Mouse (Mus musculus) stomach, embryonic 16.5 days (tissue): ENCODE data around the gene Th. TPM values are rescaled to one million over a fixed set of nuclear protein-coding genes. Genes with fewer than 3 reads are reported as not detected.

Source experiments
- ATAC-seq: fragments of 200-750 bp; cut with Nextera tagmentation; 2 replicates; pipeline ENCODE4 v1.8.0; 2017; ENCODE audit warnings: moderate number of reproducible peaks, moderate TSS enrichment; ENCODE audit not compliant: insufficient read depth, low FRiP score
- H3K27ac ChIP-seq: fragments of 300-500 bp; sonication (generic); 2 replicates; pipeline ENCODE4 v1.5.1; 2014; ENCODE audit warnings: low read length
- H3K27me3 ChIP-seq: fragments of 300-500 bp; sonication (generic); 2 replicates; pipeline ENCODE4 v1.6.1; 2014; ENCODE audit warnings: low read length, control low read depth, mixed read lengths; ENCODE audit not compliant: control insufficient read depth, insufficient read depth
- H3K36me3 ChIP-seq: fragments of 300-500 bp; sonication (generic); 2 replicates; pipeline ENCODE4 v1.6.1; 2014; ENCODE audit warnings: low read length; ENCODE audit not compliant: control insufficient read depth, insufficient read depth
- H3K4me1 ChIP-seq: fragments of 300-500 bp; sonication (generic); 2 replicates; pipeline ENCODE4 v1.6.1; 2014; ENCODE audit warnings: low read length, control low read depth, mixed read lengths; ENCODE audit not compliant: control insufficient read depth, insufficient read depth
- H3K4me2 ChIP-seq: fragments of 300-500 bp; sonication (generic); 2 replicates; pipeline ENCODE4 v1.6.1; 2014; ENCODE audit warnings: low read depth, low read length, mixed read lengths
- H3K4me3 ChIP-seq: fragments of 300-500 bp; sonication (generic); replicated peaks from 2 replicates; pipeline ENCODE4 v1.5.1; 2014; ENCODE audit warnings: mild to moderate bottlenecking, low read length
- H3K9ac ChIP-seq: fragments of 300-500 bp; sonication (generic); 2 replicates; pipeline ENCODE4 v1.6.1; 2014; ENCODE audit warnings: low read length
- H3K9me3 ChIP-seq: fragments of 300-500 bp; sonication (generic); replicated peaks from 2 replicates; pipeline ENCODE4 v1.6.1; 2016; ENCODE audit warnings: low read length, control low read depth; ENCODE audit not compliant: control insufficient read depth
- WGBS: fragments of 180-500 bp; shearing (Covaris S2); extraction: QIAGEN DNeasy Blood & Tissue Kit; methylation state at CpG from one replicate; pipeline ENCODE4 v1.1.7; 2014; 5-methylcytosine and 5-hydroxymethylcytosine counted together
- polyA plus RNA-seq: library from polyadenylated mRNA; unstranded; fragments of >200 nt; fragmentation: Nextera tagmentation; extraction: Ambion mirVana; gene quantifications from 2 replicates; pipeline ENCODE4 v1.2.1, GENCODE M21; 2015

The Th gene
- polyA plus RNA-seq, 1 experiment from 2014 or later: 3.0 TPM

- Histone ChIP-seq H3K9ac (no peak overlapping the region), H3K4me3 (no peak overlapping the region), H3K9me3 (no peaks in the 10 kb centered on the region), H3K36me3 (no peaks in the 10 kb centered on the region), H3K27me3 (no peaks in the 10 kb centered on the region), H3K4me1 (no peaks in the 10 kb centered on the region), H3K4me2 (no peak overlapping the region), H3K27ac (no peak overlapping the region)
- no peak for ATAC-seq
Observed at GRCm38 (mm10) chr7:142937631-142938030, 6.7 kb upstream of the Th start.

GRCm38 (mm10) chr7:142935708-142936107 is 4.8 kb upstream of the Th start:
- no peak overlapping the region for H3K4me3 ChIP-seq
- H3K9me3 ChIP-seq: no peaks in the 10 kb centered on the region
- no peak overlapping the region for H3K9ac ChIP-seq
- no peak overlapping the region for H3K4me2 ChIP-seq
- peaks cover 3% of the 10 kb centered on the region; the same call in 1 of the 2 replicates for H3K4me1 ChIP-seq
- ATAC-seq: peak; percentile 51; the same call in 1 of the 2 replicates
- 70% methylated on average over 14 of the region's 14 CpGs for WGBS
- no peak overlapping the region for H3K27ac ChIP-seq
- H3K27me3 ChIP-seq: no peaks in the 10 kb centered on the region
- H3K36me3 ChIP-seq: no peaks in the 10 kb centered on the region

DNA sequence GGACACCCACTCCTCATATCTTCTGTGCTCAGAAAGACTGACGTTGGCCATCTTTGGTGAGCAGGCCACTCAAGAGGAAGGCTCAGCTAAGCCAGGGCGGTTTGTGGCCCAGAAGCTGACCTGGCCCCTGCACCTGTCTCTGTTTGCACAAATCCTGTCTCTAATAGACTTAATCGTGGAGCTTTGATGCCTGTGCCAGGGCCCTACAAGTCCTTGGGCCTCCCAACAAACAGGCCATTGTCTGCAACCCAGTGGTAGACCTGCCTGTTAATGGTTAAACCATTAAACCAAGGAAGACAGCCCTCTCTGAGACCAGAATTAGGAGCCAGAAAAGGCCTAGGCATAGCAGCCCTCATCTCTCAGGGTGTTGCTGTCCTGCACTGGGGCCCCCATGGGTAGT is 1.5 kb upstream of the Th start:
- ATAC-seq: peak; percentile 62
- H3K4me2 ChIP-seq: no peak overlapping the region
- H3K9ac ChIP-seq: no peak overlapping the region
- H3K36me3 ChIP-seq: no peaks in the 10 kb centered on the region
- H3K9me3 ChIP-seq: no peaks in the 10 kb centered on the region
- H3K4me1 ChIP-seq: peaks cover 3% of the 10 kb centered on the region; the same call in 1 of the 2 replicates
- H3K4me3 ChIP-seq: no peak overlapping the region
- 47% methylated on average over 3 of the region's 3 CpGs for WGBS
- peak overlapping the region; percentile 61; the same call in 1 of the 2 replicates for H3K27ac ChIP-seq
- H3K27me3 ChIP-seq: no peaks in the 10 kb centered on the region

GRCm38 (mm10) chr7:142929516-142929915 is 1.4 kb downstream of the Th start:
- H3K36me3 ChIP-seq: no peaks in the 10 kb centered on the region
- H3K4me1 ChIP-seq: peaks cover 3% of the 10 kb centered on the region; the same call in 1 of the 2 replicates
- H3K9ac ChIP-seq: no peak overlapping the region
- H3K27ac ChIP-seq: no peak overlapping the region
- no peaks in the 10 kb centered on the region for H3K27me3 ChIP-seq
- ATAC-seq: no peak
- no peak overlapping the region for H3K4me2 ChIP-seq
- no peak overlapping the region for H3K4me3 ChIP-seq
- no peaks in the 10 kb centered on the region for H3K9me3 ChIP-seq
- WGBS: 70% methylated on average over 2 of the region's 2 CpGs

- 60% methylated on average over 8 of the region's 8 CpGs for WGBS
- no peak overlapping the region for H3K9ac ChIP-seq
- no peaks in the 10 kb centered on the region for H3K9me3 ChIP-seq
- H3K27ac ChIP-seq: no peak overlapping the region
- H3K4me2 ChIP-seq: no peak overlapping the region
- H3K4me3 ChIP-seq: no peak overlapping the region
- no peaks in the 10 kb centered on the region for H3K27me3 ChIP-seq
- peak; percentile 33; the same call in 1 of the 2 replicates for ATAC-seq
- no peaks in the 10 kb centered on the region for H3K36me3 ChIP-seq
- peaks cover 2% of the 10 kb centered on the region; the same call in 1 of the 2 replicates for H3K4me1 ChIP-seq
Observed at GRCm38 (mm10) chr7:142927293-142927692, 3.6 kb downstream of the Th start.

DNA sequence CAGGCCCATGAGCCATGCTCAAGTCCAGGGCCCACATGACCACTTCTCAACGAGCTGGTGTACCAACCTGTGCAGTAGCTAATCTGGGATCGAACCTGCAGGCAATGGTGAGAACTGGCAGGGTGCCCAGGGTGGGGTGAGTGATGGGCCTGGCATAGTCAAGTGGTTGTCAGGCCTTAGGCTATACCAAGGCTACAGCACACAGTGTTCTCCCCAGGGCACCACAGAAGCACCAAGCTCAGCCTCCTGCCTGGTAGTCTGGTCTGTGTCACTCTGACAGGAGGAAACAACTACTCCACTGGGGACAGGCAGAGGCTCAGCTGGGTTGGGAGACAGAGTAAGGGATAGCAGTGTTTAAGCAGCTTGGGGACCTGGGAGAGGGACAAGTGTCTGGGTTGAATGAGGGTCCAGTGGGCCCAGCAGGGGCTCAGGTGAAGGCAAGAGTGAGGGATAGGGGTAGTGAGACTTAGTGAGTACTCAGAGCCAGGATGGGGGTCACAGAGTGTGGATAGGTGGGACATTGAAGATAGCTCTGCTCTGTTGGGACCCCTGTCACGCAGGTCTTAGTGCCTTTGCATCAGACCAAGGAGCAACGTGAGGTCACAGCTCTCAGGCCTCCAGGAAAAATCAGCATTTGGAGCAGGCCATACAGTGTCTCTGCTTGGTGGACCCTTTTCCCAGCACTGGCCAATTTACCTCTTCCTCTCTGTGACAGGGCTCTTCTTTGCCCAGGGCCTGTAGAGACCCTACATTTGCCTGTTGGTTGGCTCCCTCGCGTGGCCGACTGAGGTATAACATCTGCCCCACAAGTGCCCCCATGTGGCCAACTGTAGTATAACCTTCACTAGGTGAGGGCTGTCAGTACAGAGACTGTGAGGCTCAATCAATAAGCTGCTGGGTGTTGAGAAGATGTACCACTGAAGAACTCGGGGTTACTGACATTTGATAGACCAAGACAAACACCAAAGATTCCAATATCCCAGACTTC is 12.0 kb downstream of the Th start:
- Histone ChIP-seq H3K36me3 (no peaks in the 10 kb centered on the region), H3K4me3 (no peak overlapping the region), H3K27ac (no peak overlapping the region), H3K4me2 (no peak overlapping the region), H3K4me1 (peaks cover 6% of the 10 kb centered on the region; the same call in 1 of the 2 replicates), H3K9ac (no peak overlapping the region), H3K9me3 (no peaks in the 10 kb centered on the region), H3K27me3 (no peaks in the 10 kb centered on the region)
- WGBS: 37% methylated on average over 8 of the region's 8 CpGs
- ATAC-seq: peak; percentile 54; the same call in 1 of the 2 replicates

DNA sequence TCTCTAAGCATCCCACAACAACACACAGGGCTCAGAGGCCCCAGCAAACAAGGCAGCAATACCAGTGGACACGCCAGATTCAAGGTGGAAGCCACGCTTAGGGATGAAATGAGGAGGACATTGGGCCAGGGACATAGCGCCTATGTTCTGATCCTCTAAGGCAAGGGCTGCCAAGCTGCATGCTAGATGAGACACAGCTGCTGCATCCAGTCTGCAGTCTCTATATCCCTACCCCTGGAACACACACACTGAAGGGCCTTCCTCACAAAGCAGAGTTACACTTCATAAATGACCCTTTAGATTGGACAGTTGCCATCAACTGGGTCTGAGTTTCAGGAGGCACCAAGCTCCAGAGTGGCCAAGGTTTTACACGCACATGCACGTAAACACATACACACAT is 13.3 kb downstream of the Th start:
- WGBS: 59% methylated on average over 5 of the region's 5 CpGs
- no peak overlapping the region for H3K4me3 ChIP-seq
- no peak overlapping the region for H3K9ac ChIP-seq
- H3K27ac ChIP-seq: no peak overlapping the region
- no peak overlapping the region for H3K4me2 ChIP-seq
- no peaks in the 10 kb centered on the region for H3K36me3 ChIP-seq
- no peaks in the 10 kb centered on the region for H3K27me3 ChIP-seq
- ATAC-seq: no peak
- H3K9me3 ChIP-seq: no peaks in the 10 kb centered on the region
- peaks cover 6% of the 10 kb centered on the region; the same call in 1 of the 2 replicates for H3K4me1 ChIP-seq

- Histone ChIP-seq H3K9me3 (no peaks in the 10 kb centered on the region), H3K4me2 (no peak overlapping the region), H3K36me3 (no peaks in the 10 kb centered on the region), H3K9ac (no peak overlapping the region), H3K27me3 (no peaks in the 10 kb centered on the region), H3K4me3 (no peak overlapping the region), H3K4me1 (peaks cover 6% of the 10 kb centered on the region; the same call in 1 of the 2 replicates), H3K27ac (no peak overlapping the region)
- ATAC-seq: no peak
- 53% methylated on average over 8 of the region's 8 CpGs for WGBS
Observed at GRCm38 (mm10) chr7:142916178-142916577, 14.8 kb downstream of the Th start.

DNA sequence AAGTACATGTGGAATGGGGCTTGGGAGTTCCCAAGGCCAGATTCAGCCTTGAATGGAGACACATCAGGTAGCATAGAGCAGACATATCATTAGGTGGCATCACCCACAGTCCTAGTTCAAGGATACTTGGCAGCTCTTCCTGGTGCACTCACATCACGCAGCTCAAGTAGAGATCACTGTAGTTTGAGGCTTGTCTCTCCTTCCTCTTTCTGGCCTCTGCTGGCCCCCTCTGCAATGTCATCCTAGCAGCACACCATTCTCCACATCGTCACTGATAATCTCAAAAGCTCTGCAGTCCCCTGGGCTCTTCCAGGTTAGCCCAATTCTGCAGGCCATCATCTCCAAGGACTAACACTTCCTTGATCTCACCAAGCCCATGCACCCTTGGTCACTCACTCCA is 19.2 kb downstream of the Th start:
- Histone ChIP-seq H3K4me2 (no peak overlapping the region), H3K9ac (no peak overlapping the region), H3K27ac (no peak overlapping the region), H3K27me3 (no peaks in the 10 kb centered on the region), H3K4me1 (no peaks in the 10 kb centered on the region), H3K4me3 (no peak overlapping the region), H3K36me3 (no peaks in the 10 kb centered on the region), H3K9me3 (no peaks in the 10 kb centered on the region)
- no peak for ATAC-seq
- WGBS: 82% methylated on average over 2 of the region's 2 CpGs
